8 mouse cellular contexts compared by ENCODE assay signal in the genomic region with DNA sequence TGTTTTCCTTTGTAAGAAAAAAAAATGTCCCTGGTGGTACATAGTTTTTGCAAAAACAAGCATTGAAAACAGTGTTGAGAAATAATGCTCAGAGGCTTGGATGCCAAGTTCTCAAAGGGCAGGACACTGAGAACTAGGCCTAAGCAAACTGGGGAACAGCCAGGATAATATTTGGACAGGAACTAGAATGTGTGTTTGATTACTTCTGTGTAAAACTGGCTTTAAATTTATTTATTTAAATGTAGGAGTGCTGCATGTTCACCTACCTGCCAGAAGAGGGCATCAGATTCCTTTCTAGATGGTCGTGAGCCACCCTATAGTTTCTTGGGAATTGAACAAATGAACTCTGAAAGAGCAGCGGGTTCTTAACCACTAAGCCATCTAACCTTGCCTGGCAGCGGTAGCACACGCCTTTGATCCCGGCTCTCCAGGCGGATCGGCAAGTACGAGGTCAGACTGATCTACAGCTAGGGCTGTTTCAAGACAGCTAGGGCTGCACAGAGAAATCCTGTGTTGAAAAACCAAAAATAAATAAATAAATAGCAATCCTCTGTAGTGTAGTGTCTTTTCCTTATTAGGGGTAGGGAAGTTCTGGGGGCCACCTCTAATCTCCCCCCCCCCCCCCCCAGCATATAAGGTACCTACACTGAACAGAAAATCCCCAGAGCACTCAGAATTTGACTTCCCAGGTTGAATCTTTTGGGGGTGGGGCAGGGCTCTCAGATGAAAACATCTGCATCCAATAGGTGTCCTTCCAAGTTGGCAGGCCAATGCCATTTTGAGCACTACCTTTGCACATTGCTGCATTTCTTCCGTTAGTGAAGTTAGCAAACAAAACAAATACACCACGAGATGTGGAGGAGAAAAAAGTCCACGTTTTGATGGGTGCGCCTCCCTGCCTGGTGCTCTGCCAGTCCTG. TPM values are rescaled to one million over a fixed set of nuclear protein-coding genes. Genes with fewer than 3 reads are reported as not detected.
A peak's percentile ranks its signal among the peaks of the same experiment; 100 is the strongest.
DNase-seq lines count a peak whose midpoint lies in the region; ATAC-seq and TF ChIP-seq lines count a peak whose summit lies in the region.

A gene (plus strand): TSS at position 776 of the 919 bp plus-strand sequence.

- H3K4me2 ChIP-seq in heart, embryonic 12.5 days, result peak within 1 kb of the TSS; percentile 89
- peak within 1 kb of the TSS; percentile 84 for H3K4me2 ChIP-seq in kidney, embryonic 15.5 days

- no peaks in the 10 kb centered on the region for H3K27me3 ChIP-seq in heart, embryonic 12.5 days (replicated peaks)
- H3K27me3 ChIP-seq in kidney, embryonic 15.5 days, result no peaks in the 10 kb centered on the region
- H3K27me3 ChIP-seq in thymus, adult 2 months (ENCODE audit: control insufficient read depth, insufficient read depth, low read length), result no peaks in the 10 kb centered on the region

- peak; percentile 37; the same call in 1 of the 2 replicates for ATAC-seq in heart, embryonic 12.5 days (ENCODE audit: insufficient number of reproducible peaks, low FRiP score)
- ATAC-seq in kidney, embryonic 15.5 days (replicated peaks; ENCODE audit: low FRiP score), result peak; percentile 67
- peak; percentile 66 for ATAC-seq in monocyte, adult 5-6 weeks (replicated peaks; ENCODE audit: insufficient number of reproducible peaks, low FRiP score, low TSS enrichment, poor library complexity, severe bottlenecking)

- DNase-seq in ES-CJ7 (ENCODE audit: low read depth, low spot score) (peak; percentile 84), liver (peak; percentile 55)
- peak; percentile 22 for DNase-seq in thymus, adult 2 months

- peak within 1 kb of the TSS; percentile 82 for H3K27ac ChIP-seq in bone marrow macrophage, adult 2 months (ENCODE audit: insufficient read depth, low read depth, low read length)
- peak within 1 kb of the TSS; percentile 90 for H3K27ac ChIP-seq in embryonic fibroblast, embryonic 13.5 days (ENCODE audit: insufficient read depth, low read length)
- peak within 1 kb of the TSS; percentile 79 for H3K27ac ChIP-seq in heart, embryonic 12.5 days (ENCODE audit: poor library complexity, severe bottlenecking)
- peak within 1 kb of the TSS; percentile 96 for H3K27ac ChIP-seq in kidney, embryonic 15.5 days
- peak within 1 kb of the TSS; percentile 87 for H3K27ac ChIP-seq in thymus, adult 2 months (ENCODE audit: control insufficient read depth, insufficient read depth, low read length)

- H3K4me3 ChIP-seq in bone marrow macrophage, adult 2 months (ENCODE audit: insufficient read depth, low read length), result peak within 1 kb of the TSS; percentile 94
- H3K4me3 ChIP-seq in embryonic fibroblast, embryonic 13.5 days (ENCODE audit: insufficient read depth, low read length), result peak within 1 kb of the TSS; percentile 90
- H3K4me3 ChIP-seq in heart, embryonic 12.5 days, result peak within 1 kb of the TSS; percentile 72
- H3K4me3 ChIP-seq in kidney, embryonic 15.5 days (replicated peaks), result peak within 1 kb of the TSS; percentile 74
- peak within 1 kb of the TSS; percentile 75 for H3K4me3 ChIP-seq in thymus, adult 2 months (ENCODE audit: control insufficient read depth, insufficient read depth, low read length)

- no peak for TF ChIP-seq POLR2A in bone marrow macrophage, adult 2 months (IDR thresholded peaks at IDR 0.05; ENCODE audit: borderline replicate concordance, low read depth, low read length)
- peak; percentile 50 for TF ChIP-seq POLR2A in embryonic fibroblast, embryonic 13.5 days (IDR thresholded peaks at IDR 0.05; ENCODE audit: low read depth, low read length)
- no peak for TF ChIP-seq POLR2A in thymus, adult 2 months (IDR thresholded peaks at IDR 0.05; ENCODE audit: control insufficient read depth, extremely low read depth, insufficient read depth, low read length, poor library complexity)

- peaks cover 5% of the 10 kb centered on the region; the same call in 1 of the 2 replicates for H3K4me1 ChIP-seq in bone marrow macrophage, adult 2 months (ENCODE audit: control insufficient read depth, insufficient read depth, low read length)
- no peaks in the 10 kb centered on the region for H3K4me1 ChIP-seq in embryonic fibroblast, embryonic 13.5 days (ENCODE audit: control insufficient read depth, insufficient read depth, low read length)
- no peaks in the 10 kb centered on the region for H3K4me1 ChIP-seq in heart, embryonic 12.5 days (replicated peaks)
- H3K4me1 ChIP-seq in kidney, embryonic 15.5 days, result peaks cover 3% of the 10 kb centered on the region; the same call in 1 of the 2 replicates
- no peaks in the 10 kb centered on the region for H3K4me1 ChIP-seq in thymus, adult 2 months (replicated peaks; ENCODE audit: control insufficient read depth, insufficient read depth, low read length)

- no peaks in the 10 kb centered on the region for H3K36me3 ChIP-seq in heart, embryonic 12.5 days
- H3K36me3 ChIP-seq in kidney, embryonic 15.5 days, result no peaks in the 10 kb centered on the region
- H3K36me3 ChIP-seq in thymus, adult 2 months (ENCODE audit: control insufficient read depth, insufficient read depth, low read length), result no peaks in the 10 kb centered on the region

- no peak for TF ChIP-seq CTCF in bone marrow macrophage, adult 2 months (IDR thresholded peaks at IDR 0.05; ENCODE audit: low read depth, low read length)
- no peak for TF ChIP-seq CTCF in embryonic fibroblast, embryonic 13.5 days (IDR thresholded peaks at IDR 0.05; ENCODE audit: borderline replicate concordance, insufficient read depth, low read length)
- TF ChIP-seq CTCF in thymus, adult 2 months (IDR thresholded peaks at IDR 0.05; ENCODE audit: borderline replicate concordance, control insufficient read depth, extremely low read depth, insufficient read depth, low read length, poor library complexity), result no peak

- H3K9ac ChIP-seq in heart, embryonic 12.5 days, result peak within 1 kb of the TSS; percentile 85
- peak within 1 kb of the TSS; percentile 84 for H3K9ac ChIP-seq in kidney, embryonic 15.5 days

- no peaks in the 10 kb centered on the region for H3K9me3 ChIP-seq in heart, embryonic 12.5 days (replicated peaks)
- no peaks in the 10 kb centered on the region for H3K9me3 ChIP-seq in kidney, embryonic 15.5 days (replicated peaks)

- under 1% methylated on average over 12 of the region's 12 CpGs for WGBS in heart, embryonic 12.5 days
- under 1% methylated on average over 12 of the region's 12 CpGs for WGBS in kidney, embryonic 15.5 days
- under 1% methylated on average over 12 of the region's 12 CpGs for WGBS in thymus, adult 2 months

RNA-seq across cellular contexts. Expression of the gene that starts here (rescaled TPM):
- polyA plus RNA-seq in bone marrow macrophage, adult 2 months (2012; ENCODE audit: insufficient read depth, insufficient read length, missing spikeins), result 50.4 and 68.5 TPM in 2 replicates
- 61.2 and 102 TPM in 2 replicates for polyA plus RNA-seq in embryonic fibroblast, embryonic 13.5 days (2011; ENCODE audit: insufficient read length, low read depth, missing spikeins)
- polyA plus RNA-seq in heart, embryonic 12.5 days (2016; fragmentation: Nextera tagmentation; extraction: Ambion mirVana), result 9.3 and 17.5 TPM in 2 replicates
- polyA plus RNA-seq in kidney, embryonic 15.5 days (2015; fragmentation: Nextera tagmentation; extraction: Ambion mirVana), result 15.1 and 20.3 TPM in 2 replicates
- 68.3 to 110 TPM (median 87.4 TPM) in 3 replicates for total RNA-seq in monocyte, adult 5-6 weeks (2017)
- polyA plus RNA-seq in thymus, adult 2 months (2012; rRNA removed), result 22.8 and 29.3 TPM in 2 replicates

Comparison
In these comparisons a context has a peak if more than half of its experiments do, and no peak if none do; other contexts are left out.
1. Peak in every context shown above with its lines: DNase-seq, ATAC-seq, H3K4me3 ChIP-seq and H3K27ac ChIP-seq.
2. DNase-seq: peak in every context shown above with its lines; median percentile 84 in ES-CJ7; 55 in liver; 22 in thymus, adult 2 months.